Mouse (Mus musculus): ENCODE results near the gene Dspp. TPM values are rescaled to one million over a fixed set of nuclear protein-coding genes. Genes with fewer than 3 reads are reported as not detected.

Dspp gene
- polyA plus RNA-seq, 1 experiment from 2014 or later, result not detected

DNA sequence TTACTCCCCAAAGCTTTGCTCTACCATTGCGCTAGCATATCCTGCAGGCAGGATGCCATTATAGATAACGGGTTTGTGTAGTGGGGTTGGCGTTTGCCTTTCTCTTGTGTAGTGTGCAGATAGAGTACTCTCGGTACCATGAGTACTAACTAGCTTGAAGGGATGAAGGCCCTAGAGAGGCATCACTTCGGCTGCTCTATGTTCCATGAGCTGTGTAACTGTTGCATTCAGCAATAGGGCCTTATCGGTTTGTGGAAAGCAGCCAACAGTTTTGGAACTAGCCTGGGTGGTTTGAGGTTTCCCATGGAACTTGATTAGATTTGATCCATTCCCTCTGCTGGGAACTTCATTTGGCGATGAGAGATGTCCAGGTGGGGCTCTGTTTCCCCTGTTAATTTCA, 12.8 kb upstream of the Dspp start:
- no peak for TF ChIP-seq CTCF (IDR thresholded peaks at IDR 0.05; ENCODE audit: low read depth)
- Histone ChIP-seq H3K9ac (ENCODE audit: low read depth, low read length) (no peak overlapping the region), H3K27ac (no peak overlapping the region), H3K9me3 (replicated peaks; ENCODE audit: low read length) (no peaks in the 10 kb centered on the region), H3K27me3 (ENCODE audit: insufficient read depth, low read length) (no peaks in the 10 kb centered on the region), H3K36me3 (ENCODE audit: insufficient read depth, low read length) (no peaks in the 10 kb centered on the region), H3K4me3 (replicated peaks; ENCODE audit: low read depth, low read length) (no peak overlapping the region), H3K4me1 (replicated peaks; ENCODE audit: insufficient read depth, low read length) (no peaks in the 10 kb centered on the region), H3K4me2 (ENCODE audit: low read length) (no peak overlapping the region)
- no peak for DNase-seq (ENCODE audit: low spot score)
- ATAC-seq (replicated peaks; ENCODE audit: low FRiP score, low read depth), result no peak
- 93% methylated on average over 7 of the region's 7 CpGs for WGBS

DNA sequence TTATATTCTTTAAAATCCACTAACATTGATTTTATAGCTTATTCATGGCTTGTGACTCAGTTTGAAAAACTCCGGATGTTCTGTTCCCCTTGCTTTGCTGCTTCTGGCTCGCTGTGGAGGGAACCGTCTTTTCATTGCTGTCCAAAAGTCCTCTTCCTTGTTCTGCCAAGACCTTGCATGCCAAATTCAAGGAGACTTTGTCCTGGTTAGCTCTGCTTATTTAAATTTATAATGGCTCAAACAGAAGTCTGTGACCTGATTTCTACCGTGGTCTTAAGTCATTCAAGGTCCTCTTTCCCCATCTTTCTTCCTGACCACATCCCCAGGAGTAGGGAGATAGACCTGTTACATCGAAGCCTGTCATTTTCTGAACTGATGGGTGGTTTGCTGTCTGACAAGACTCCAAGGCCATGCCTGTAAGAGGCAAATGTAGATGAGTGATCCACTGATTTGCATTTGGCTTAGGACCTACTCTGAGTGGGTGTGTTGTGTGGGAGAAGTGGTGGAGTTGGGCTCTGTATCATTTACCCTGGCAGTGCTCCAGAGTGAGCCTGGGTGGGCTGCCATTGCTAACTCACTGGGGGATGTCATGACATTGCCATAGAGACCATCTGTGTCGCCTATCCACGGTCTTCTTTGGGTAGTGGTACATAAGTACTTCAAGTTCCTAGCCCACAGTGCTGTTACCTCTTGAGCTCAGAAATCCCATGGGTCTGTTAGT, 12.0 kb upstream of the Dspp start:
- Histone ChIP-seq H3K27me3 (ENCODE audit: insufficient read depth, low read length) (no peaks in the 10 kb centered on the region), H3K36me3 (ENCODE audit: insufficient read depth, low read length) (no peaks in the 10 kb centered on the region), H3K9ac (ENCODE audit: low read depth, low read length) (no peak overlapping the region), H3K4me3 (replicated peaks; ENCODE audit: low read depth, low read length) (no peak overlapping the region), H3K9me3 (replicated peaks; ENCODE audit: low read length) (no peaks in the 10 kb centered on the region), H3K27ac (no peak overlapping the region), H3K4me2 (ENCODE audit: low read length) (no peak overlapping the region), H3K4me1 (replicated peaks; ENCODE audit: insufficient read depth, low read length) (no peaks in the 10 kb centered on the region)
- DNase-seq (ENCODE audit: low spot score) (no peak), ATAC-seq (replicated peaks; ENCODE audit: low FRiP score, low read depth) (no peak)
- 69% methylated on average over 7 of the region's 7 CpGs for WGBS
- no peak for TF ChIP-seq CTCF (IDR thresholded peaks at IDR 0.05; ENCODE audit: low read depth)

DNA sequence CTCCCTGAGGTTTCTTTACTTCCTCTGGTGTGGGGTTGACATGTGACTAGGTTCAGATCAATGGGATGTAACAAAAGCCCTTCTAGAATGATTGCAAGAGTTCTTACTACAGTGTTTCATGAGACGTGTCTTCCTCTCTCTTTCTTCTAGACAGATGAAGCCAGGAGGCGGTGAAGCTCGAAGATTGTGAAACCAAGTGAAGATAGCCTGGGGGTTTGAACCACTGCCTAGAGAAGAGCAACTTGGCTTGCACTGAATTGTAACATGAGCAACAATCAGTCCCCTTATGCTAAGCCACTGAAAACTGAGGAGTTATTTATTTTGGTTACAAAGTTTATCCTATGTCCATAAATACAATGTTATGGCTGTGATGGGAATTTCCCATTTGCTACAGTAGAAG, 9.9 kb upstream of the Dspp start:
- ATAC-seq (replicated peaks; ENCODE audit: low FRiP score, low read depth) (no peak), DNase-seq (ENCODE audit: low spot score) (no peak)
- H3K4me2 ChIP-seq (ENCODE audit: low read length), result no peak overlapping the region
- H3K27ac ChIP-seq, result no peak overlapping the region
- no peak overlapping the region for H3K9ac ChIP-seq (ENCODE audit: low read depth, low read length)
- no peaks in the 10 kb centered on the region for H3K4me1 ChIP-seq (replicated peaks; ENCODE audit: insufficient read depth, low read length)
- no peaks in the 10 kb centered on the region for H3K36me3 ChIP-seq (ENCODE audit: insufficient read depth, low read length)
- no peak for TF ChIP-seq CTCF (IDR thresholded peaks at IDR 0.05; ENCODE audit: low read depth)
- WGBS, result 75% methylated on average over 3 of the region's 3 CpGs
- no peaks in the 10 kb centered on the region for H3K27me3 ChIP-seq (ENCODE audit: insufficient read depth, low read length)
- no peak overlapping the region for H3K4me3 ChIP-seq (replicated peaks; ENCODE audit: low read depth, low read length)
- H3K9me3 ChIP-seq (replicated peaks; ENCODE audit: low read length), result no peaks in the 10 kb centered on the region

GRCm38 (mm10) chr5:104161390-104161789, 9.1 kb upstream of the Dspp start:
- no peak overlapping the region for H3K4me2 ChIP-seq (ENCODE audit: low read length)
- H3K9me3 ChIP-seq (replicated peaks; ENCODE audit: low read length), result no peaks in the 10 kb centered on the region
- no peaks in the 10 kb centered on the region for H3K4me1 ChIP-seq (replicated peaks; ENCODE audit: insufficient read depth, low read length)
- no peaks in the 10 kb centered on the region for H3K36me3 ChIP-seq (ENCODE audit: insufficient read depth, low read length)
- ATAC-seq (replicated peaks; ENCODE audit: low FRiP score, low read depth) (no peak), DNase-seq (ENCODE audit: low spot score) (peak; percentile 75)
- H3K27ac ChIP-seq, result no peak overlapping the region
- H3K9ac ChIP-seq (ENCODE audit: low read depth, low read length), result no peak overlapping the region
- H3K4me3 ChIP-seq (replicated peaks; ENCODE audit: low read depth, low read length), result no peak overlapping the region
- no peaks in the 10 kb centered on the region for H3K27me3 ChIP-seq (ENCODE audit: insufficient read depth, low read length)
- no peak for TF ChIP-seq CTCF (IDR thresholded peaks at IDR 0.05; ENCODE audit: low read depth)
- 60% methylated on average over 1 of the region's 1 CpGs for WGBS

GRCm38 (mm10) chr5:104163536-104163935, 7.0 kb upstream of the Dspp start:
- no peak for DNase-seq (ENCODE audit: low spot score)
- 84% methylated on average over 4 of the region's 4 CpGs for WGBS
- no peak overlapping the region for H3K4me2 ChIP-seq (ENCODE audit: low read length)
- ATAC-seq (replicated peaks; ENCODE audit: low FRiP score, low read depth), result no peak
- no peaks in the 10 kb centered on the region for H3K27me3 ChIP-seq (ENCODE audit: insufficient read depth, low read length)
- H3K4me1 ChIP-seq (replicated peaks; ENCODE audit: insufficient read depth, low read length), result no peaks in the 10 kb centered on the region
- H3K9ac ChIP-seq (ENCODE audit: low read depth, low read length), result no peak overlapping the region
- H3K27ac ChIP-seq, result no peak overlapping the region
- H3K9me3 ChIP-seq (replicated peaks; ENCODE audit: low read length), result no peaks in the 10 kb centered on the region
- no peaks in the 10 kb centered on the region for H3K36me3 ChIP-seq (ENCODE audit: insufficient read depth, low read length)
- TF ChIP-seq CTCF (IDR thresholded peaks at IDR 0.05; ENCODE audit: low read depth), result no peak
- H3K4me3 ChIP-seq (replicated peaks; ENCODE audit: low read depth, low read length), result no peak overlapping the region

DNA sequence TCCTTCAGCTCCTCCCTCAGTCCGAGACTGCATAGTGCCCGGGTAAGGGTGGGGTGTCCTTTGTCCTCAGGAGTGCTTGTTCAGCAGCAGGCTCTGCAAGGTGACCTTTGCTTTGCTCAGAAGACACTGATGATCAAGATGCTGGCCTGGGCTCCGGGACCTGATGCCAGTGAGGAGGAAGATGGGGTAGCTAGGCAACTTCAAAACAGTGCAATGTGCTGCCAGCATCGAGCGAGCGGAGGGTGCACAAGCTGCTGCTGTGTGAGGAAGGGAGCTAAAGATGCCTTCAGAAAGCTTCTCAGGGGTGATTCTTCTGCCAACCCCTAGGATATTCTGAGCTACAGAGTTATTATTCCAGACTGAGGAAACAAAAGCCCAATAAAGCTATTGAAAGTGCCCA, 2.6 kb downstream of the Dspp start:
- no peak overlapping the region for H3K27ac ChIP-seq
- H3K9me3 ChIP-seq (replicated peaks; ENCODE audit: low read length), result no peaks in the 10 kb centered on the region
- no peaks in the 10 kb centered on the region for H3K27me3 ChIP-seq (ENCODE audit: insufficient read depth, low read length)
- 81% methylated on average over 6 of the region's 6 CpGs for WGBS
- H3K4me2 ChIP-seq (ENCODE audit: low read length), result no peak overlapping the region
- no peak overlapping the region for H3K9ac ChIP-seq (ENCODE audit: low read depth, low read length)
- no peaks in the 10 kb centered on the region for H3K36me3 ChIP-seq (ENCODE audit: insufficient read depth, low read length)
- TF ChIP-seq CTCF (IDR thresholded peaks at IDR 0.05; ENCODE audit: low read depth), result no peak
- H3K4me1 ChIP-seq (replicated peaks; ENCODE audit: insufficient read depth, low read length), result no peaks in the 10 kb centered on the region
- H3K4me3 ChIP-seq (replicated peaks; ENCODE audit: low read depth, low read length), result no peak overlapping the region
- ATAC-seq (replicated peaks; ENCODE audit: low FRiP score, low read depth) (no peak), DNase-seq (ENCODE audit: low spot score) (no peak)

DNA sequence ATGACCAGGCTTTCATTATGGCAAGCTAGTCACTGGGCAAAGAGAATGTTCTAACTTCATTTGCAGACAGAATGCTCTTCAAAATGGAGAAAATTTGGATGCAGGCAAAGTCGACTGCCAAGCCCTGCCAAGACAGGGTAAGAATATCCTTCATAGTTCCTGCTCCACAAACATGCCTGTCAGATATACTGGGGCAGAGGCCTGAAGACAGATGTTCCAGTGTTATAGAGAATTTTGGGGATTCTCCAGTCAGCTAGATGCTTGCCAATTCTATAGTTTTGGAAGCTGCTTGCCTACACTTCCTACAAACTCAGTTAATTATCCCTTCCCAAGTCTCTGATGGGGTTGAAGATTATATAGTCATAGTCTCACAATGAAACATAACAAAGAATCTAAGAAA, 13.2 kb downstream of the Dspp start:
- Histone ChIP-seq H3K4me3 (replicated peaks; ENCODE audit: low read depth, low read length) (no peak overlapping the region), H3K27ac (no peak overlapping the region), H3K4me2 (ENCODE audit: low read length) (no peak overlapping the region), H3K9ac (ENCODE audit: low read depth, low read length) (no peak overlapping the region), H3K9me3 (replicated peaks; ENCODE audit: low read length) (0 out of 2 replicates have a peak, but pooled peaks cover 4% of the 10 kb centered on the region), H3K27me3 (ENCODE audit: insufficient read depth, low read length) (no peaks in the 10 kb centered on the region), H3K4me1 (replicated peaks; ENCODE audit: insufficient read depth, low read length) (no peaks in the 10 kb centered on the region), H3K36me3 (ENCODE audit: insufficient read depth, low read length) (no peaks in the 10 kb centered on the region)
- no peak for TF ChIP-seq CTCF (IDR thresholded peaks at IDR 0.05; ENCODE audit: low read depth)
- no peak for DNase-seq (ENCODE audit: low spot score)
- WGBS, result 86% methylated on average over 1 of the region's 1 CpGs
- no peak for ATAC-seq (replicated peaks; ENCODE audit: low FRiP score, low read depth)

Measured in kidney, postnatal 0 days (tissue).